Mouse (Mus musculus): ENCODE measurements around the gene Aox4. TPM values are rescaled to one million over a fixed set of nuclear protein-coding genes. Genes with fewer than 3 reads are reported as not detected.

Aox4 gene
- polyA plus RNA-seq, 1 experiment from 2014 or later, result 0.51 TPM

DNA sequence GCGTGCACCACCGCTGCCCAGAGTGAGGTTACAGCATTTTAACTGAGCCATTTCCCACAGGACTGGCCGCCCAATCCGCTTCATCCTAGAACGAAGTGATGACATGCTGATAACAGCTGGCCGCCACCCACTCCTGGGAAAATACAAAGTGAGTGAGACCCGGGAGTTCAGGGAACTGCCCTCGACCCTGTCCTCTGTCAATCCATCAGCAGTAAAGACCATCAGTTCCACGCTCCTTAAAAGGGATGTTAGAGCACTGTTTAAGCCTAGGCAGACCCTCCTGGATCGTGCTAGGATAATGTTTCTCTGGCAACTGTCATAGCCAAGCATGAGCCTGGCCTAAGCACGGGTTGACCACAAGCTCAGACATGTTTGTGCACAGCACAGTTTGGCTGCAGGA lies 43.3 kb downstream of the Aox4 start:
- Histone ChIP-seq H3K27me3 (no peaks in the 10 kb centered on the region), H3K4me3 (no peak overlapping the region), H3K4me2 (replicated peaks) (no peak overlapping the region), H3K9ac (no peak overlapping the region), H3K36me3 (no peaks in the 10 kb centered on the region), H3K9me3 (no peaks in the 10 kb centered on the region), H3K27ac (no peak overlapping the region), H3K4me1 (no peaks in the 10 kb centered on the region)
- WGBS, result 71% methylated on average over 11 of the region's 11 CpGs
- ATAC-seq (ENCODE audit: low FRiP score, low read depth), result no peak

DNA sequence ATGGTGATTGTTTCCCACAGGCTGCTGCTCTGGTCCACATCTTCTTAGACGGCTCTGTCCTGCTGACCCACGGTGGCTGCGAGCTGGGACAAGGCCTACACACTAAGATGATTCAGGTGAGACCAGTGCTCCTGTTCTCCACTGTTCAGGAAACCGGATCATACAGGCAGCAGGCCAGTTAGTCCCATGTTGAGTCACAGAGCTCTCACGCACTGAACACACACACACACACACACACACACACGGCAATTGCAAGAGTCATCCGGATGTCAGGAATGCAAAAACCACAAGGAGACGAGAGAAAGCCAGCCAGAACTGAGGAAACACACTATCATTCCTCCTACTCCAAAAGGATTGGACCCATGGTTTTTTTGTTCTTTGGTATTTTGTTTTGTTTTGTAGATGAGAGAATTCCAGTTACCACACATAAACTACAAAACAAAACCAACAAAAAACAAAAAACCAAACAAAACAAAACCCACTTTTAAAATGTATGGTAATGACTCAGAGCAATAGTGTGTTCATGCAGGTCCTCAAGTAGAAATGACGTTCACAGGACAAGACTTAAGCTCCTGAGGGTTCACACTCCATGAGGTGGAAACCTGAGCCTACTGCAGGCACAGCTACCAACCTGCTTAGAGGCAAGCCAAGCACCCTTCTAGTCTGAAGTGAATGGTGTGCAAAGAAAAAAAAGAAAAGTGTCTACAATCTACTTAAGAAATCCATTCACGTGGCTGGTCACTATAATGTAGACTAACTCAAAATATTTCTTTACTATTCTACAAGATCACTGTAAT lies 47.2 kb downstream of the Aox4 start:
- Histone ChIP-seq H3K4me2 (replicated peaks) (no peak overlapping the region), H3K27ac (no peak overlapping the region), H3K4me3 (no peak overlapping the region), H3K36me3 (no peaks in the 10 kb centered on the region), H3K27me3 (no peaks in the 10 kb centered on the region), H3K4me1 (no peaks in the 10 kb centered on the region), H3K9ac (no peak overlapping the region), H3K9me3 (no peaks in the 10 kb centered on the region)
- 81% methylated on average over 10 of the region's 10 CpGs for WGBS
- ATAC-seq (ENCODE audit: low FRiP score, low read depth), result no peak

DNA sequence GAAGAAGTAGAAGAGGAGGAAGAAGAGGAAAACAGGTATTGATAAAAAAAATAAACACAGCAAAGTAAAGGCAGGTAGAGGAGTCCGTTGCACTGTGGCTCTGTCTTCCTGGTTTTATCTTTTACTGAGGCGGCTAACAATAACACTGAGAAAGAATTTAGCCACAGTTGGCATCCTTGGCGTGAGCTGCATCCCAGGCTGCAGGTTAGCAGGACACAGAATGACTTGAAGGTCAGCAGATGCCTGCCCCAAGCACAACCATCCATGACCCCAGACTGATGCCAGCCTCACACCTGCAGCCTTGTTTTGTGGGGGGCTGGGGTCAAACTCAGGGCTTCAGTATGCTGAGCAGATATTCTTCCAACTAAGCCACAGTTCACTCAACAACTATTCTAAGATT lies 50.1 kb downstream of the Aox4 start:
- 83% methylated on average over 3 of the region's 3 CpGs for WGBS
- H3K36me3 ChIP-seq, result no peaks in the 10 kb centered on the region
- no peak overlapping the region for H3K4me3 ChIP-seq
- H3K4me1 ChIP-seq, result no peaks in the 10 kb centered on the region
- ATAC-seq (ENCODE audit: low FRiP score, low read depth), result no peak
- no peaks in the 10 kb centered on the region for H3K9me3 ChIP-seq
- no peak overlapping the region for H3K4me2 ChIP-seq (replicated peaks)
- H3K27me3 ChIP-seq, result no peaks in the 10 kb centered on the region
- H3K9ac ChIP-seq, result no peak overlapping the region
- no peak overlapping the region for H3K27ac ChIP-seq

DNA sequence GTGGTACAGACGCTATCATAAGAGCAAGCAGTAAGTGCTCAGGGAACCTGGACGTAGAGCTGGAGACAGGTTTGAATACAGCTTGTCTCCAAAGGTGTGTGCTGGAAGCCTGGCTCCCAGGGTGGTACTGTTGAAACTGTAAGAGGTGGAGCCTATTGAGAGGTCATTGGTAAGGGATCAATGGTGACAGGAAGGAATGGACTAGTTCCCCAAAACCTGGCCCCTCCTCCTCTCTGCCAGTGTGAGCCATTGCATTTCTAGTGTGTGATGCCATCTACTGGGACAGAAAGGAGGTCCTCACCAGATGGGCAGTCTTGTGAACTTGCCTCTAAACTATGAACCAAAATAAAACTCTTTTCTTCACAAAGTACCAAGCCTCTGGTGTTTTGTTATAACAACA lies 58.0 kb downstream of the Aox4 start:
- no peak for ATAC-seq (ENCODE audit: low FRiP score, low read depth)
- Histone ChIP-seq H3K9ac (no peak overlapping the region), H3K27me3 (no peaks in the 10 kb centered on the region), H3K4me2 (replicated peaks) (no peak overlapping the region), H3K4me1 (no peaks in the 10 kb centered on the region), H3K9me3 (no peaks in the 10 kb centered on the region), H3K27ac (no peak overlapping the region), H3K4me3 (no peak overlapping the region), H3K36me3 (no peaks in the 10 kb centered on the region)
- WGBS, result 83% methylated on average over 2 of the region's 2 CpGs

DNA sequence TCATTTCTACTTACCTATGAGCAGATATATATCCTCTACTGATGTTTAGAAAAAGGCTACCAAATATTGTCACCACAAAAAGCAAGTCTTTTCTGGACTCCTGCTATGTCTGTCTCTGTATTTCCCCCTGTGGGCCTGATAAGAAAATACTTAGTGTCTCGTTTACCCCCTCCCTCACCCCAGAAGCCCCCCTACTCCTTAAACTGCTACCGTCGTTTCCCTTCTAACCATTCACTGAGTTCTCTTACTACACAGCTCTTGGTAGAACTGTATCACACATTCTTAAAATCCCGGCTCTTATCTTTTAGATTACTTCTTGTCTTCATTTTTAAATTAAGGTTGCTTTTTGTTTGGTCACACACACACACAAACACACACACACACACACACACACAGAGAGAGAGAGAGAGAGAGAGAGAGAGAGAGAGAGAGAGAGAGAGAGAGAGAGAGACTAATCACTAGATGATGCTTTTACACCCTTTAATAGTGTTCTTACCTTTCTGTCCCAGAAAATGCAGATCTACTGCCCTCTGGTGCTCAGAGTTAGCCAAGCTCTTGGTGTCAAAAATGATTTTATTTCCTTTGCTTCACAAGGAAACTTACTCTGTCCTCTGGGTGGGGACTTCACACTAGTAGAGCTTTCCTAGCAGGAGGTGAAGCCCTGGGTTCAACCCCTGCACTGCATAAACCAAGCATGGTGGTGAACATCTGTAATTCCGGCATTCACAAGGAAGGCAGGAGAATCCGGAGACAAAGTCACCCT lies 60.8 kb downstream of the Aox4 start:
- no peak overlapping the region for H3K27ac ChIP-seq
- no peak; the same call in 1 of the 2 replicates for ATAC-seq (ENCODE audit: low FRiP score, low read depth)

DNA sequence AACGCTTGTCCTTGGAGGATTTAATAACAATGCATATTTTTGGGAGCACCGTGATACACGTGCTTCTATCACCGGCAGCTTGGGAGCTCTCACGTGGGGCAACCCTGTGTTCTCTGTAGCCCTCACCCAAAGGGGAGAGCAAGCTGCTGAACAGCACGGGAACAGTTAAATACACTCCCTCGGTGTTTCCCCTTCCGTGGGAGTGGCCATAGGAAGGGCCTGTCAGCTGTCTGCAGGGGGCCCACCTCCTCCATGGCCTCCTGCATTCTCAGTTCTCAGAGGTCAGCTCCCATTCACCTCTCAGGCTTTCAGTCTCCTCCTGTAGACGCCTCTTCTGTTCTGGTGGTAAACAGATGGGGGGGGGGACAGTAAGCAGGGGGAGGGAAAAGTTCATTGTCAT lies 65.7 kb downstream of the Aox4 start:
- no peaks in the 10 kb centered on the region for H3K36me3 ChIP-seq
- 33% methylated on average over 9 of the region's 9 CpGs for WGBS
- H3K4me2 ChIP-seq (replicated peaks), result no peak overlapping the region
- H3K9me3 ChIP-seq, result no peaks in the 10 kb centered on the region
- peaks cover 21% of the 10 kb centered on the region for H3K4me1 ChIP-seq
- no peak overlapping the region for H3K27ac ChIP-seq
- H3K27me3 ChIP-seq, result no peaks in the 10 kb centered on the region
- H3K4me3 ChIP-seq, result no peak overlapping the region
- no peak for ATAC-seq (ENCODE audit: low FRiP score, low read depth)
- no peak overlapping the region for H3K9ac ChIP-seq

More for the DNA sequence above, 60.8 kb downstream of the Aox4 start:
- no peaks in the 10 kb centered on the region for H3K36me3 ChIP-seq
- H3K4me1 ChIP-seq, result peaks cover 2% of the 10 kb centered on the region; the same call in 1 of the 2 replicates
- no peak overlapping the region for H3K4me3 ChIP-seq
- H3K9me3 ChIP-seq, result no peaks in the 10 kb centered on the region
- 60% methylated on average over 6 of the region's 6 CpGs for WGBS
- H3K27me3 ChIP-seq, result no peaks in the 10 kb centered on the region
- no peak overlapping the region for H3K4me2 ChIP-seq (replicated peaks)
- no peak overlapping the region for H3K9ac ChIP-seq

DNA sequence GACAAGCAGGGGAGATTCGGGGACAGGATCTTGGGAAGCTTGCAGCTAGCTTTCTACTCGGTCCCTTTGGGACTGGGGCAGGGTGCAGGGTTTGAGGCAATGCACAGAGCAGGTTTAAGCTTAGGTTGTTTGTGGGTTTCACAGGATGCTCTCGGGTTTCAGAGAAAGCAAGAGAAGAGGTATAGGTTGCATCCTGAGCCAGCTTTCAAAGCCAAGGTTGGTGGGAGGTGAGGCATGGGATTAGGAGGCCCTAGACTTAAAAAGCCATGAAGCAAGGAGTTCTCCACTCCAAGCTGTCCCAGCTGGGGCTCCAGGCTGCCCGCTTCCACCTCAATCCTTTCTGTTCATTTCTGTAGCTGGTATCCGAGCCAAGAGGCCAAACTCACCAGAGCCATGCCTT lies 67.8 kb downstream of the Aox4 start, which contains the start of gene Aox2:
Aox2 (plus strand) TSS at position 301 of the 400 bp plus-strand sequence.
- no peak within 1 kb of the TSS for H3K9ac ChIP-seq
- peaks cover 24% of the 10 kb centered on the region for H3K4me1 ChIP-seq
- ATAC-seq (ENCODE audit: low FRiP score, low read depth), result no peak
- H3K36me3 ChIP-seq, result no peaks in the 10 kb centered on the region
- no peaks in the 10 kb centered on the region for H3K9me3 ChIP-seq
- H3K4me2 ChIP-seq (replicated peaks), result no peak within 1 kb of the TSS
- WGBS, result 67% methylated on average over 5 of the region's 5 CpGs
- H3K27me3 ChIP-seq, result no peaks in the 10 kb centered on the region
- no peak within 1 kb of the TSS for H3K4me3 ChIP-seq
- no peak within 1 kb of the TSS; the same call in 1 of the 2 replicates for H3K27ac ChIP-seq

DNA sequence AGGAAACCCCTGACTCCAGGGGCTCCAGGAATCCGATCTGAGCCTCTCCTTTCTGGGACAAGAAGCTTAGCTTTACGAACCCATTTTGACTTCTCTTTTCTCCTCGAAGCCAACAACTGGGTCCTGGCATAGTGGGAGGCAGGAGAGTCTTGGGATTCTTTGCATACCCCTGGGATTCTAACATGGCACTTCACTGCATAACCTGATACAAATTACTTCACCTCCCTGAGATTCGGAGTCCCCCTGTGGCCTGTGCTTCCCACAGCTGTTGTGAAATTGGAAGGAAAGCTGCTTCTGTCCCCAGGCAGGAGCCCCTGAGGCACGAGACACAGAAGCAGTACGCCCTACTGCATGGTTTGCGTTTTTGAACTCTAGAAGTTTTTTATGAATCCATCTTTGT lies 68.3 kb downstream of the Aox4 start:
- Histone ChIP-seq H3K4me1 (peaks cover 24% of the 10 kb centered on the region), H3K27ac (no peak overlapping the region; the same call in 1 of the 2 replicates), H3K27me3 (no peaks in the 10 kb centered on the region), H3K36me3 (no peaks in the 10 kb centered on the region), H3K4me2 (replicated peaks) (no peak overlapping the region), H3K9ac (no peak overlapping the region), H3K4me3 (no peak overlapping the region), H3K9me3 (no peaks in the 10 kb centered on the region)
- peak; percentile 58 for ATAC-seq (ENCODE audit: low FRiP score, low read depth)
- WGBS, result 46% methylated on average over 7 of the region's 7 CpGs

DNA sequence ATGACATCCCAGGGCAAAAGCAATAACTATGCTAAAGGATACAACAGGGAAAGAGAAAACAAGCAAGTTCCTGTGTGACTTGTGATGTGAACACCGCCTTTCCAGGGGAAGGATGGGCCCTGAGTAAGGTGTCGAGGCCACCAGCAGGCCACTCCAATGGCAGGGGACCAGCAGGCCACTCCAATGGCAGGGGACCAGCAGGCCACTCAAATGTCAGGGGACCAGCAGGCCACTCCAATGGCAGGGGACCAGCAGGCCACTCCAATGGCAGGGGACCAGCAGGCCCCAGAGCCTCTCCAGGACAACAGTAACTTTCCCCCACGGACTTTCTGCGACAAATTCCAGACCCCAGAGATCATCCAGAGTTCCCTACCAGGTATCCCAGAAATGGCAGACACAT lies 70.2 kb downstream of the Aox4 start:
- Histone ChIP-seq H3K27me3 (no peaks in the 10 kb centered on the region), H3K27ac (no peak overlapping the region), H3K4me1 (peaks cover 24% of the 10 kb centered on the region), H3K36me3 (no peaks in the 10 kb centered on the region), H3K9me3 (no peaks in the 10 kb centered on the region), H3K4me2 (replicated peaks) (no peak overlapping the region), H3K9ac (no peak overlapping the region), H3K4me3 (no peak overlapping the region)
- no peak for ATAC-seq (ENCODE audit: low FRiP score, low read depth)
- 82% methylated on average over 4 of the region's 4 CpGs for whole genome bisulfite sequencing

DNA sequence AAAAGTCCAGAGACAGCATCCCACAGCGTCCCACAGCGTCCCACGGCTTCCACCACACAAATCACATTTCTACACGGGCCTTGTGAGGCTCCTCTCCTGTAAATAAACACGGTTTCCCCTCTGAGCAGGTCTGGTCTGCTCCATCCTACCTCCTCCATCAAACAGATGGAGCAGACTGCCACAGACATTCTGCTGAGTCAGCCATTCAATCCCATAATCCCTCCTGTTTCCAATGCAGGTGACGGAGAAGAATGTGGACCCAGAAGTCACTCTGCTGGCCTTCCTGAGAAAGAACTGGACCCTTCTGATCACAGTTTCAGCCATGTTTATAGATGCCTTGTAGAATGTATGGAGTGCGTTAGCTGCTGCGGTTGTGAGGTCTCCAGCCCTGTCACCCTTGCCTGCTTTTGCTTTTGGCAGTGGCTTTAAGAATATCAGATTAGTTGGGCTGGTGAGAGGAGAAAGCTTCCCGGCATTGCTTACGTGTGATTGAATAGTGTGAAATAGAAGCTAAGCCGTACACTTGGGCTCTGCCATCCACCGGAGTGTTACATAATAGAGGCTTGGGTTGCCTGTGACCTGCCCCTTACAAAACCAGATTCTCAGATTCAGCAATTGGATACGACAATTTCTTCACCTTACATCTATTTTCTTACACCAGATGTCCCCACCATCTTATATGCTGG lies 70.9 kb downstream of the Aox4 start:
- ATAC-seq (ENCODE audit: low FRiP score, low read depth), result no peak
- no peaks in the 10 kb centered on the region for H3K9me3 ChIP-seq
- no peak overlapping the region for H3K9ac ChIP-seq
- no peak overlapping the region for H3K27ac ChIP-seq
- no peaks in the 10 kb centered on the region for H3K27me3 ChIP-seq
- no peak overlapping the region for H3K4me3 ChIP-seq
- H3K4me2 ChIP-seq (replicated peaks), result no peak overlapping the region
- H3K4me1 ChIP-seq, result peaks cover 21% of the 10 kb centered on the region
- WGBS, result 71% methylated on average over 13 of the region's 13 CpGs
- H3K36me3 ChIP-seq, result no peaks in the 10 kb centered on the region

DNA sequence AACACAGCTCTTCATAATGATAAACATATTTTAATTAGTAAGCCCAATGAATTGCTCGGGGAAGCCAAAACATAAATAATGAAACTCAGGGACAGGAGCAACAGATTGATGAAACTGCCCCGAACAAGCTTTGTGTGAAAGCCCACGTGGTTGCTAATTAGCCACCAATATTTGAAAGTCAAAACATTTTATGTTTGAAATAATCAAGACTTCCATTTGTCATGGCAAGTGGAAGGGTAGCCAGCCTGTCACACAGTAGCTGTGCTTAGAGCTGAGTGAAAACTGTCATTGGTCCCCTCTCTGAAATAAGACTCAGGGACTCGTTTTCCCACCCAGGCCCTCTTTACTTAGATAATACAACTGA lies 71.4 kb downstream of the Aox4 start:
- WGBS, result 69% methylated on average over 4 of the region's 4 CpGs
- H3K27me3 ChIP-seq, result no peaks in the 10 kb centered on the region

DNA sequence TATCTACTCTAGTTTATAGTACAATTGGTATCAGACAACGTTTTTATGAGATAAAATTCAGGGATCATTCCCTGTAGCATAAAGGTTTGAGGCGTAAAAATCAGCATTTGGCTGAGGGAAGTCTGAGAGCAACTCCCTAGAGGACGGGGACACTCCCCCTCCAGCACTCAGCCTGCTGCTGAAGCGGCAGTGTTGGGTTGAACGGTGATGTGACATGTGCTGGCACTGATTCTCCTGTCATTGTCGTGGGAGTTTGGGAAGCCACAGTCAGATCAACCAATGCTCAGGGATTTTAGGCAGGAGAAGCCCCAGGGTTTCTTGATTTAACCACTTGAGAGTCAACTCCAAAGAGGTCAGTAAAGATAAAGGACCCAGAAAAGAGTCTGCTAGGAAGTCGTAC lies 74.3 kb downstream of the Aox4 start:
- Histone ChIP-seq H3K27me3 (no peaks in the 10 kb centered on the region), H3K4me3 (no peak overlapping the region), H3K27ac (no peak overlapping the region), H3K4me1 (peaks cover 7% of the 10 kb centered on the region; the same call in 1 of the 2 replicates), H3K9ac (no peak overlapping the region), H3K36me3 (no peaks in the 10 kb centered on the region), H3K9me3 (no peaks in the 10 kb centered on the region), H3K4me2 (replicated peaks) (no peak overlapping the region)
- 61% methylated on average over 7 of the region's 7 CpGs for WGBS
- no peak for ATAC-seq (ENCODE audit: low FRiP score, low read depth)

More for the DNA sequence above, 71.4 kb downstream of the Aox4 start:
- ATAC-seq (ENCODE audit: low FRiP score, low read depth), result no peak
- no peak overlapping the region for H3K27ac ChIP-seq
- H3K36me3 ChIP-seq, result no peaks in the 10 kb centered on the region
- H3K4me1 ChIP-seq, result peaks cover 21% of the 10 kb centered on the region
- no peak overlapping the region for H3K4me2 ChIP-seq (replicated peaks)
- no peaks in the 10 kb centered on the region for H3K9me3 ChIP-seq
- H3K9ac ChIP-seq, result no peak overlapping the region
- no peak overlapping the region for H3K4me3 ChIP-seq
